Mouse (Mus musculus) R1 (cell line): ENCODE measurements at regions not wholly inside any gene's neighbourhood (a gene's known extent, or its start where the extent isn't known, plus 50 kb on each side); places are given as distances from the start of the nearest gene placed in this dataset.
A peak's percentile ranks its signal among the peaks of the same experiment; 100 is the strongest.

Source experiments
- DNase-seq: peaks from one replicate; pipeline ENCODE4 v3.0.0-alpha.2; 2018; ENCODE audit warnings: low read depth, low spot score

GRCm38 (mm10) chr11:15218671-15219070 is 619.6 kb downstream of the Pom121l12 start:
- DNase-seq, result no peak

GRCm38 (mm10) chr11:15221856-15222255 is 622.8 kb downstream of the Pom121l12 start:
- peak; percentile 90 for DNase-seq

DNA sequence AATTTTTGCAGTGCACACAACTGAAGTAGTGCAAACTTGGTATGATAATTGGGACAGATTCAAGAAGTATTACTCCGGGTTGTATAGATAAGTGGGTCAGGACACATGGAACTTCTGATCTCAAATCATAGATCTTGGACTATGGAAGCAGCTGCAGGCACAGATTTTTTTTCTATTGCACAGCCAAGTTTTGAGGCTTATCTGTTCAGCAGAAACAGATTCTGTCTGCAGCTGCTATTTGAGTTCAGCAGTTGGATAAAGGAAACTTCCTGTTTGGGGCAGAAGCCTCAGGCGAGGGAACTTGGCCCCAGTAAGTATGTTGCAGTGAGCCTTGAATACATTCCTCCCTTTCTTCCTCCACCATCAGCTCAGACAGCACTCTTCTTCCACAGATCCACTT is 650.9 kb downstream of the Pom121l12 start:
- DNase-seq, result no peak

GRCm38 (mm10) chr11:15274043-15274773 is 675.1 kb downstream of the Pom121l12 start:
- no peak for DNase-seq

GRCm38 (mm10) chr11:15308457-15308856 is 709.4 kb downstream of the Pom121l12 start:
- DNase-seq, result no peak
